27 mouse cellular contexts compared by ENCODE assay signal in genomic region chr13:114200545-114200944, GRCm38 (mm10).
DNase-seq lines count a peak whose midpoint lies in the region; ATAC-seq lines count a peak whose summit lies in the region.
"Had no signal": no experiment of that assay in that cellular context is flagged by ENCODE, and none has a peak within 500 bp of the region (broad histone marks: within the 10 kb centered on the region; RNA-seq: fewer than 3 reads in every experiment).

No protein-coding gene starts in this region.

- DNase-seq in heart, adult 11 months, result peak; percentile 63
- no peak for DNase-seq in heart, embryonic 10.5 days (ENCODE audit: low spot score)
- peak; percentile 10 for DNase-seq in brain, adult 2 months (ENCODE audit: low read depth, low spot score)
- no peak for DNase-seq in gastrocnemius, adult 8-10 months (ENCODE audit: low spot score in 2 of 2)
- DNase-seq: adrenal gland, postnatal 10 days; adrenal gland, postnatal 36 days; cerebellum, adult 11 months; cerebellum, adult 2 months; cerebellum, adult 9-11 months; cerebellum, postnatal 25 days; gastrocnemius, postnatal 10 days; gastrocnemius, postnatal 36 days; heart, postnatal 10 days; heart, postnatal 36 days; kidney, adult 11 months had no signal

- H3K4me2 ChIP-seq in stomach, embryonic 16.5 days (ENCODE audit: low read depth, low read length), result no peak overlapping the region
- H3K4me2 ChIP-seq: embryonic facial prominence, embryonic 13.5 days; heart, embryonic 12.5 days; heart, embryonic 15.5 days; hindbrain, embryonic 13.5 days; intestine, embryonic 15.5 days had no signal

- 78% methylated on average over 7 of the region's 7 CpGs for WGBS in heart, embryonic 10.5 days
- 64% methylated on average over 7 of the region's 7 CpGs for WGBS in stomach, embryonic 16.5 days

- no peaks in the 10 kb centered on the region for H3K27me3 ChIP-seq in heart, embryonic 10.5 days (ENCODE audit: insufficient read depth, poor library complexity, severe bottlenecking)
- no peaks in the 10 kb centered on the region for H3K27me3 ChIP-seq in stomach, embryonic 16.5 days (ENCODE audit: control insufficient read depth, insufficient read depth, low read length)
- H3K27me3 ChIP-seq: embryonic facial prominence, embryonic 13.5 days; heart, embryonic 12.5 days; heart, embryonic 15.5 days; hindbrain, embryonic 13.5 days; intestine, embryonic 15.5 days had no signal

- H3K27ac ChIP-seq in heart, embryonic 10.5 days, result no peak overlapping the region
- no peak overlapping the region; the same call in 1 of the 2 replicates for H3K27ac ChIP-seq in stomach, embryonic 16.5 days (ENCODE audit: low read length)
- H3K27ac ChIP-seq: embryonic facial prominence, embryonic 13.5 days; heart, embryonic 15.5 days; hindbrain, embryonic 10.5 days; hindbrain, embryonic 13.5 days; intestine, embryonic 15.5 days had no signal

- no peaks in the 10 kb centered on the region for H3K36me3 ChIP-seq in heart, embryonic 10.5 days
- H3K36me3 ChIP-seq in stomach, embryonic 16.5 days (ENCODE audit: control insufficient read depth, insufficient read depth, low read length), result no peaks in the 10 kb centered on the region
- H3K36me3 ChIP-seq: embryonic facial prominence, embryonic 13.5 days; heart, embryonic 12.5 days; heart, embryonic 15.5 days; hindbrain, embryonic 10.5 days; hindbrain, embryonic 13.5 days; intestine, embryonic 15.5 days had no signal

- ATAC-seq in stomach, embryonic 16.5 days (ENCODE audit: insufficient read depth, low FRiP score), result peak; percentile 56; the same call in 1 of the 2 replicates
- no peak for ATAC-seq in erythroblast, adult 5-6 weeks (replicated peaks; ENCODE audit: low FRiP score, poor library complexity, severe bottlenecking)
- ATAC-seq: activated CD4-positive, CD25-positive, alpha-beta regulatory T cell, adult 4 months; CD4-positive, CD25-positive, alpha-beta regulatory T cell, adult 4 months; forebrain, embryonic 14.5 days; hindbrain, embryonic 16.5 days; intestine, embryonic 15.5 days had no signal

- H3K9ac ChIP-seq in stomach, embryonic 16.5 days (ENCODE audit: low read length), result no peak overlapping the region
- H3K9ac ChIP-seq: embryonic facial prominence, embryonic 13.5 days; heart, embryonic 12.5 days; heart, embryonic 15.5 days; hindbrain, embryonic 13.5 days; intestine, embryonic 15.5 days had no signal

- no peaks in the 10 kb centered on the region for H3K4me1 ChIP-seq in heart, embryonic 10.5 days
- H3K4me1 ChIP-seq in stomach, embryonic 16.5 days (ENCODE audit: control insufficient read depth, insufficient read depth, low read length), result no peaks in the 10 kb centered on the region
- H3K4me1 ChIP-seq: heart, embryonic 12.5 days; heart, embryonic 15.5 days; hindbrain, embryonic 13.5 days had no signal

- H3K9me3 ChIP-seq in heart, embryonic 10.5 days, result no peaks in the 10 kb centered on the region
- no peaks in the 10 kb centered on the region for H3K9me3 ChIP-seq in stomach, embryonic 16.5 days (replicated peaks; ENCODE audit: control insufficient read depth, low read length)
- H3K9me3 ChIP-seq: embryonic facial prominence, embryonic 13.5 days; heart, embryonic 12.5 days; heart, embryonic 15.5 days; hindbrain, embryonic 10.5 days; hindbrain, embryonic 13.5 days; intestine, embryonic 15.5 days had no signal

- no peak overlapping the region for H3K4me3 ChIP-seq in heart, embryonic 10.5 days
- H3K4me3 ChIP-seq in stomach, embryonic 16.5 days (replicated peaks; ENCODE audit: low read length), result no peak overlapping the region
- H3K4me3 ChIP-seq: embryonic facial prominence, embryonic 13.5 days; heart, embryonic 12.5 days; heart, embryonic 15.5 days; hindbrain, embryonic 10.5 days; hindbrain, embryonic 13.5 days; intestine, embryonic 15.5 days had no signal

Comparison
In these comparisons a context has a peak if more than half of its experiments do, and no peak if none do; other contexts are left out.
1. DNase-seq: peak in heart, adult 11 months (single experiment) and brain, adult 2 months (single experiment); none in heart, embryonic 10.5 days (single experiment) and gastrocnemius, adult 8-10 months (0 of 2).